ENCODE assay signal across 8 mouse cellular contexts in the genomic region with DNA sequence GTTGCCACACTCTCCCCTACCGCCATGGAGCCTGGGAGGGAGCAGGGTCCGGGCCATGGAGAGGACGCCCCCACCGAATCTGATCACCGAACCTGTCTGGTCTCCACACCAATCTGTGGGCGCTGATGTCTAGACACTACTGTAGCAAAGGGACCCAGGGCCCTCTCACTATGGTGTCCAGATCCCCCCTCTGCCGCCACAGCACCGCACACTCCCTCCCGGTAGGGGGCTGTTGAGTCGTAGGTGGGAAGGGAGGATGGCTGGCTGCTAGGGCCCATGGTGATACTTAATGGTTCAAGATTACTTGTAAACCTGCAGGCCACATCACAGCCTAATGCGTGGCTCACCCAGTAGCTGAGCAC. TPM values are rescaled to one million over a fixed set of nuclear protein-coding genes. Genes with fewer than 3 reads are reported as not detected.
A peak's percentile ranks its signal among the peaks of the same experiment; 100 is the strongest.
DNase-seq lines count a peak whose midpoint lies in the region; ATAC-seq and TF ChIP-seq lines count a peak whose summit lies in the region.

No protein-coding gene starts in this region.

- 8% methylated on average over 11 of the region's 11 CpGs for WGBS in heart, embryonic 15.5 days
- WGBS in embryonic facial prominence, embryonic 13.5 days, result 4% methylated on average over 11 of the region's 11 CpGs
- 7% methylated on average over 11 of the region's 11 CpGs for WGBS in limb, embryonic 11.5 days
- WGBS in neural tube, embryonic 15.5 days, result 5% methylated on average over 11 of the region's 11 CpGs

- H3K4me3 ChIP-seq in heart, embryonic 15.5 days, result peak overlapping the region; percentile 74
- H3K4me3 ChIP-seq in E14TG2a.4 (replicated peaks; ENCODE audit: low read length), result peak overlapping the region; percentile 86
- peak overlapping the region; percentile 65 for H3K4me3 ChIP-seq in embryonic facial prominence, embryonic 13.5 days
- H3K4me3 ChIP-seq in limb, embryonic 11.5 days (ENCODE audit: low read depth, low read length), result peak overlapping the region; percentile 49
- peak overlapping the region; percentile 58 for H3K4me3 ChIP-seq in neural tube, embryonic 15.5 days (replicated peaks)

- ATAC-seq in heart, embryonic 15.5 days (replicated peaks; ENCODE audit: insufficient number of reproducible peaks, insufficient read depth, low FRiP score, low read depth), result peak; percentile 0; the same call in 1 of the 2 replicates
- peak; percentile 16 for ATAC-seq in embryonic facial prominence, embryonic 13.5 days (ENCODE audit: insufficient number of reproducible peaks, insufficient read depth, low FRiP score, low TSS enrichment, low read depth)
- ATAC-seq in limb, embryonic 11.5 days (ENCODE audit: insufficient number of reproducible peaks, low FRiP score, low TSS enrichment, low read depth), result no peak
- peak; percentile 70 for ATAC-seq in neural tube, embryonic 15.5 days (ENCODE audit: low FRiP score)

- peak overlapping the region; percentile 83 for H3K27ac ChIP-seq in heart, embryonic 15.5 days
- H3K27ac ChIP-seq in embryonic facial prominence, embryonic 13.5 days, result peak overlapping the region; percentile 76
- H3K27ac ChIP-seq in limb, embryonic 11.5 days (replicated peaks; ENCODE audit: low read depth, low read length), result 0 out of 2 replicates have a peak overlapping the region, but pooled peaks have one; percentile 36
- H3K27ac ChIP-seq in neural tube, embryonic 15.5 days (replicated peaks), result peak overlapping the region; percentile 58

- peak overlapping the region; percentile 89 for H3K4me2 ChIP-seq in heart, embryonic 15.5 days
- H3K4me2 ChIP-seq in embryonic facial prominence, embryonic 13.5 days, result peak overlapping the region; percentile 83
- peak overlapping the region; percentile 54 for H3K4me2 ChIP-seq in limb, embryonic 11.5 days (ENCODE audit: low read depth, severe bottlenecking)
- H3K4me2 ChIP-seq in neural tube, embryonic 15.5 days, result peak overlapping the region; percentile 81

- H3K4me1 ChIP-seq in heart, embryonic 15.5 days (replicated peaks), result peaks cover 39% of the 10 kb centered on the region
- H3K4me1 ChIP-seq in E14TG2a.4 (replicated peaks; ENCODE audit: low read depth, low read length), result peaks cover 60% of the 10 kb centered on the region
- H3K4me1 ChIP-seq in embryonic facial prominence, embryonic 13.5 days, result peaks cover 15% of the 10 kb centered on the region
- peaks cover 5% of the 10 kb centered on the region; the same call in 1 of the 2 replicates for H3K4me1 ChIP-seq in limb, embryonic 11.5 days (ENCODE audit: control insufficient read depth, insufficient read depth, low read length)
- H3K4me1 ChIP-seq in neural tube, embryonic 15.5 days, result peaks cover 17% of the 10 kb centered on the region

- no peaks in the 10 kb centered on the region for H3K27me3 ChIP-seq in heart, embryonic 15.5 days
- H3K27me3 ChIP-seq in E14TG2a.4 (ENCODE audit: insufficient read depth, low read length), result 0 out of 2 replicates have a peak, but pooled peaks cover 4% of the 10 kb centered on the region
- no peaks in the 10 kb centered on the region for H3K27me3 ChIP-seq in embryonic facial prominence, embryonic 13.5 days
- no peaks in the 10 kb centered on the region for H3K27me3 ChIP-seq in limb, embryonic 11.5 days (ENCODE audit: control insufficient read depth, insufficient read depth, low read length)
- no peaks in the 10 kb centered on the region for H3K27me3 ChIP-seq in neural tube, embryonic 15.5 days (replicated peaks)

- H3K9me3 ChIP-seq in heart, embryonic 15.5 days (replicated peaks), result no peaks in the 10 kb centered on the region
- no peaks in the 10 kb centered on the region for H3K9me3 ChIP-seq in E14TG2a.4 (ENCODE audit: low read length)
- no peaks in the 10 kb centered on the region for H3K9me3 ChIP-seq in embryonic facial prominence, embryonic 13.5 days
- no peaks in the 10 kb centered on the region for H3K9me3 ChIP-seq in limb, embryonic 11.5 days (ENCODE audit: control insufficient read depth, low read length)
- H3K9me3 ChIP-seq in neural tube, embryonic 15.5 days (replicated peaks), result no peaks in the 10 kb centered on the region

- H3K36me3 ChIP-seq in heart, embryonic 15.5 days, result peaks cover 2% of the 10 kb centered on the region; the same call in 1 of the 2 replicates
- peaks cover 34% of the 10 kb centered on the region for H3K36me3 ChIP-seq in E14TG2a.4 (ENCODE audit: insufficient read depth, low read length)
- H3K36me3 ChIP-seq in embryonic facial prominence, embryonic 13.5 days, result peaks cover 3% of the 10 kb centered on the region; the same call in 1 of the 2 replicates
- H3K36me3 ChIP-seq in limb, embryonic 11.5 days (ENCODE audit: control insufficient read depth, insufficient read depth, low read length), result no peaks in the 10 kb centered on the region; the same call in 1 of the 2 replicates
- no peaks in the 10 kb centered on the region for H3K36me3 ChIP-seq in neural tube, embryonic 15.5 days

- peak overlapping the region; percentile 76 for H3K9ac ChIP-seq in heart, embryonic 15.5 days
- peak overlapping the region; percentile 78 for H3K9ac ChIP-seq in embryonic facial prominence, embryonic 13.5 days
- H3K9ac ChIP-seq in limb, embryonic 11.5 days (ENCODE audit: low read length), result peak overlapping the region; percentile 61
- H3K9ac ChIP-seq in neural tube, embryonic 15.5 days (replicated peaks), result peak overlapping the region; percentile 67

- DNase-seq in heart, adult 9 months (ENCODE audit: low spot score in 2 of 2), result no peak
- no peak for DNase-seq in limb, embryonic 11.5 days (ENCODE audit: low spot score)
- DNase-seq in frontal cortex, adult 2 months (ENCODE audit: extremely low spot score in 1 of 2, low spot score in 1 of 2), result no peak
- no peak for DNase-seq in adrenal gland, postnatal 25 days

- no peak for TF ChIP-seq CTCF in E14TG2a.4 (conservative IDR thresholded peaks at IDR 0.05; ENCODE audit: low read length)

RNA-seq across cellular contexts. Expression of gene Gm20532, which starts 0.6 kb away (rescaled TPM):
- polyA plus RNA-seq in heart, embryonic 15.5 days (2015; fragmentation: Nextera tagmentation; extraction: Ambion mirVana), result not detected in 2 replicates
- not detected in 2 replicates for polyA plus RNA-seq in embryonic facial prominence, embryonic 13.5 days (2015; fragmentation: Nextera tagmentation; extraction: Ambion mirVana)
- 0.27 TPM in 1 of 2 replicates, not detected in the other for polyA plus RNA-seq in limb, embryonic 11.5 days (2014; fragmentation: Nextera tagmentation; extraction: Ambion mirVana)
- polyA plus RNA-seq in neural tube, embryonic 15.5 days (2015; fragmentation: Nextera tagmentation; extraction: Ambion mirVana), result not detected in 2 replicates
- polyA plus RNA-seq in frontal cortex, adult 2 months (2012; rRNA removed), result not detected in 2 replicates
- total RNA-seq in adrenal gland, postnatal 25 days (2021), result not detected in 2 replicates

RNA-seq across cellular contexts. Expression of gene Egfl7, which starts 7.2 kb away (rescaled TPM):
- 159 and 197 TPM in 2 replicates for polyA plus RNA-seq in heart, embryonic 15.5 days (2015; fragmentation: Nextera tagmentation; extraction: Ambion mirVana)
- 88.5 and 92.7 TPM in 2 replicates for polyA plus RNA-seq in embryonic facial prominence, embryonic 13.5 days (2015; fragmentation: Nextera tagmentation; extraction: Ambion mirVana)
- 68.1 and 72.2 TPM in 2 replicates for polyA plus RNA-seq in limb, embryonic 11.5 days (2014; fragmentation: Nextera tagmentation; extraction: Ambion mirVana)
- polyA plus RNA-seq in neural tube, embryonic 15.5 days (2015; fragmentation: Nextera tagmentation; extraction: Ambion mirVana), result 76.5 and 94.1 TPM in 2 replicates
- polyA plus RNA-seq in frontal cortex, adult 2 months (2012; rRNA removed), result 123 and 130 TPM in 2 replicates
- 159 and 211 TPM in 2 replicates for total RNA-seq in adrenal gland, postnatal 25 days (2021)

RNA-seq across cellular contexts. Expression of gene Agpat2, which starts 17.2 kb away (rescaled TPM):
- polyA plus RNA-seq in heart, embryonic 15.5 days (2015; fragmentation: Nextera tagmentation; extraction: Ambion mirVana), result 19.9 and 26.3 TPM in 2 replicates
- polyA plus RNA-seq in embryonic facial prominence, embryonic 13.5 days (2015; fragmentation: Nextera tagmentation; extraction: Ambion mirVana), result 23.4 and 25.2 TPM in 2 replicates
- 12.2 and 12.8 TPM in 2 replicates for polyA plus RNA-seq in limb, embryonic 11.5 days (2014; fragmentation: Nextera tagmentation; extraction: Ambion mirVana)
- polyA plus RNA-seq in neural tube, embryonic 15.5 days (2015; fragmentation: Nextera tagmentation; extraction: Ambion mirVana), result 5.5 and 13.6 TPM in 2 replicates
- 2.7 and 3.6 TPM in 2 replicates for polyA plus RNA-seq in frontal cortex, adult 2 months (2012; rRNA removed)
- total RNA-seq in adrenal gland, postnatal 25 days (2021), result 290 and 352 TPM in 2 replicates

RNA-seq across cellular contexts. Expression of gene Fam69b, which starts 41.2 kb away (rescaled TPM):
- 12.2 and 18.0 TPM in 2 replicates for polyA plus RNA-seq in heart, embryonic 15.5 days (2015; fragmentation: Nextera tagmentation; extraction: Ambion mirVana)
- polyA plus RNA-seq in embryonic facial prominence, embryonic 13.5 days (2015; fragmentation: Nextera tagmentation; extraction: Ambion mirVana), result 65.6 and 66.6 TPM in 2 replicates
- 42.4 and 45.1 TPM in 2 replicates for polyA plus RNA-seq in limb, embryonic 11.5 days (2014; fragmentation: Nextera tagmentation; extraction: Ambion mirVana)
- polyA plus RNA-seq in neural tube, embryonic 15.5 days (2015; fragmentation: Nextera tagmentation; extraction: Ambion mirVana), result 121 and 145 TPM in 2 replicates
- 82.4 and 88.0 TPM in 2 replicates for polyA plus RNA-seq in frontal cortex, adult 2 months (2012; rRNA removed)
- total RNA-seq in adrenal gland, postnatal 25 days (2021), result 6.6 and 9.8 TPM in 2 replicates
